Mouse (Mus musculus) G1E-ER4 (cell line): ENCODE results near the gene Pitx1. TPM values are rescaled to one million over a fixed set of nuclear protein-coding genes. Genes with fewer than 3 reads are reported as not detected.

Source experiments
- GATA1 ChIP-seq: IDR thresholded peaks from one replicate; pipeline ENCODE4 v1.8.0; 2012; ENCODE audit warnings: low read length, inconsistent platforms
- polyA plus RNA-seq: library from polyadenylated mRNA; stranded (reverse); fragments of >175 nt; gene quantifications from 2 replicates; pipeline ENCODE4 v1.2.3, GENCODE M21; 2012

Gene Pitx1
- polyA plus RNA-seq, 1 experiment = not detected

DNA sequence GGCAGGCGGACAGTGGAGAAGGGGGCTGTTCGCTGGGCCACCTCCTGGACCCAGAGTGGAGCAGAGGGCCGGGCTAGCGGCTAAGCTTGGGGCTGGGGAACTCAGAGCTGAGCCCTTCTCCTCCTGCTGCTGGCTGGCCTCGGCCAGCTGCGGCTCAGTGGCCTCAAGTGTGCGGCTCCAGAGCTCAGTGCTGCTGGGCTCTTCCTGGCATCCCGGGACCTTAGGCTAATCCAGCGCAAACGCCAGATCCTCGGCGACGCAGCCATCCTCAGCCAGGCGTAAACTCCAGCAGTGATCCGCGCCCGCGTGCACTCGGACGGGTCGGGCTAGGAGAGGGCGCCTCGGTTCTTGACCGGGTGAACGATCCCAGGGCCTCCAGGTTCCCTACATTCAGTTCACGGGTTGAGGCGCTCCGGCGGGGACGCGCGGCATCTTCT is 10.7 kb downstream of the Pitx1 start:
- TF ChIP-seq GATA1 = no peak

DNA sequence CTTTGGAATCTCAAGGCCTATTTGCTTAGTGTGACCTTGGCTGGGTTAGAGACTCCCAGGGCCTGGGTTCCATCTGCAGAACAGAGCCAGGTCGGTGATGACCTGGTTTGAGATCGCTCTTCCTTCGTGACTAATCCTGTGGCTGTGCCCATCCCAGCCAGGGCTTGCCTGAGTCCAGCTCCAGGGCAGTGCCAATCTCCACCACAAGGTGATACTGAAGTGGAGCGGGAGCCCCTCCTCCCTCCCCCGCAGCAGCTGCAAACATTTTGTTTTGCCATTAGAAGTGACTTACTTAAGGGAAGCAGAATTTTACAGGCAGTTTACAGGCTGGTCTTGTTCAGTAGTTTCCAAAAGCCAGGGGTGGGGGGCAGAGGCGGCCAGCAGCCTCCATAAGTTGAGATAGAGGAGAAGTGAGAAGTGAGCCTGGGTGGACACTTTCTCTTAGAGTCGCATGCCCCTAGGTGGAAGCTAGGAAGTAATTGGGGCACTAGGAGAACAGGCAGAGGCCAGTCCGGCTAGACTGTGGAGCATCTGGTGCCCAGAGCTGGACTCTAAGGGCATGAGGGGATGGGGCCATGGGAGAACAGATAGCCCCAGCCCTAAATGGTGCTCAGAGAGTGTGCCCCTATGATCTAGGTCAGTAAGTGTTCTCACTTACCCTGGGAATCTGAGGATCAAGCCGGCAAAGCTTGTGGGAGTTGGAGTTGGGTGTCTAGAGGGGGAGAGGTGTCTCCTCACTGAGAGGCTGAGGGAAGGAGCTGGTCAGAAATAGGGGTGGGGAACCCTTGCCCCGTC is 11.6 kb downstream of the Pitx1 start:
- TF ChIP-seq GATA1 = no peak

DNA sequence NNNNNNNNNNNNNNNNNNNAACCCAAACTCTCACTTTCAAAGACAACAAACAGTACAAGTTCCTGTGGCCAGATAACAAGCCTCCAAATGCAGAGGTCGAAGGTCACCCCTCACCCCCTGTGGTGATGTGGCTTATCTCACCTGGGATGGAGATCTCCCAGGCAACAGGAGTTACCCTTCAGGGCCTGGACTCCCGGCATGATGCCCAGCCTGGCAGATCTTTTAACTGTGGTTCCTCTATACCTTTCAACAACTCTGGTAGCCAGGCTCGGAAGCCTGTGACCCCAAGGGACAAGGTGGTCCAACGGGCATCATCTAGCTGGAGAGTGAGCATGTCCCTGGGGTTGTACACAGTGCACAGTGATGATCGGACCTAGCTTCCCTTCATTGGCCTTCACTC is 13.5 kb downstream of the Pitx1 start:
- TF ChIP-seq GATA1 = no peak

DNA sequence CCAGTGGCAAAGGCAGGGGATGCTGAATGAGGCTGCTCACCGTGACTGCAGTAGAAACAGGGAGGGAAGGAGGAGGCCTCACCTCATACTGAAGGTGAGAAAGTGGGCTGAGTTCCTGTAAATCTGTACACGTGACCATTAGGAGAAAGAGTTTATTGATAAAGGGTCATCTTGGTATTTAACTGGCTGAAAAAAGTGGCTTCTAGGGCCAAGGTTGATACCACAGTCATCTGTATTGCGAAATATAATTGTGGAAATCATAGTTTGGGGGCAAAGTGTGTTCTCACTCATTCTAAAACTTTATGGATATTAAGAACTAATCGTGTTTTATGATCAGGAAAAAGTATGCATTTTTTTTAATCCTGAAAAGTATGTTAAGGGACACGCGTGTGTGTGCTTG is 21.2 kb downstream of the Pitx1 start:
- TF ChIP-seq GATA1 = no peak

DNA sequence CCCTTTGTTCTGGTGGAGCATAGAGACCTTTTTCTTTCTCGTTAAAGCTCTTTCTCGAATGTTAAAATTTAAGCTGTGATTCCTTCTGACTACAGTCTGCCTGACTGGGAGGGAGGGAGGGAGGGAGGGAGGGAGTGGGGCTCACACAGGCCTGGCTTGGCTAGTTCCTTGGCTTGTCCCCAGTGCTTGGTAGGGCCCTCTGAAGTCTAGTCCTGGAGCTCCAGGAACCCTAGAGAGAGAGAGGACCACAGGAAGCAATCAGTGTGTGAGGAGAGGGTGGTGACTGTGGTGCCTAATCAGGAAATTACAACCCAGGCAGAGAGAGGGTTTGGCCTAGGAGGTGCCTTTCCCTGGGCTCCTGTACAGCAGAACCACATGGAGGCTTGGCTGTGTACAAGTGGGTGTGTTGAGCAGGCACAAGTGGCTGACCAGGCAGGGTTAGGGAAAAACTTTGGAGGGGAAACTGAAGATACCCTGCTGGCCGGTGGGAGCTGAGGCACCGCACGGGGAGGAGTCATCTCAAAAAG is 22.4 kb downstream of the Pitx1 start:
- TF ChIP-seq GATA1 = no peak

DNA sequence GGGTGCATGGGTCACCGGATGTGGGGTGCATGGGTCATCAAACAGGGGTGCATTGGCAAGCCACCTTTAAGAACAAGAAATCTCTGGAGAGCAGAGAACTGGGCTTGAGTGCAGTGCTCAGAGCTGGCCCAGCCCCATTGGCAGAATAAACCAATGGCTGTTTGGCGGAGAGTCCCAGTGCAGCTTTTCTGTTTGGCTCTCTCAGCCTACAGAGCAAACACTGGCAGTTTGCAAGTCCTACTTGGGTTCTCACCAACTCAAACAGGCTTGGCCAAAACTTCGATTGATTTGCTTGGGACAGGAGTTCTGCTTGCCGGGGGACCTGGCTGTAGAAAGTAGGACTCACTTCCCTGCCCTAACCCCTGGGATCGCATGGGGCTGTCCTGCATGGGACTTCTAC is 25.0 kb downstream of the Pitx1 start:
- TF ChIP-seq GATA1 = no peak

DNA sequence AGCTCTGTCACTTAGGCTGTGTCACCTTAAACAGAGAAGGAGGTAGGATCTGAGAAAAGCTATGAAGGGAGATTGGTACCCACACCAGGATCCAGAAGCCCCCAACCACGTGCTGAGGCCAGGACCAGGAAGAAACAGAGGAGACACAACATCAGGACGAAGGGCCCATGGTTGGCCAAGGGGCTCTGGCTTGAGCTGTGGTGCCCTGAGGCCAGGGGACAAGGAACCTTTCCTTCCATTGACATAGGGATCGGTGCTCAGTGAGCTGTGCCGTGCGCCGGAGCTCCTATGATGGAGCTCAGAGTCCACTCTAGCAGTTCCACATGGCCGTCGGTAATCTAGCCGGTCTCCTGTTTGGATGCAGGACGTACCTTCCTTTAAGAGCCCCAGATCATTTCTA is 26.3 kb downstream of the Pitx1 start:
- no peak for TF ChIP-seq GATA1

DNA sequence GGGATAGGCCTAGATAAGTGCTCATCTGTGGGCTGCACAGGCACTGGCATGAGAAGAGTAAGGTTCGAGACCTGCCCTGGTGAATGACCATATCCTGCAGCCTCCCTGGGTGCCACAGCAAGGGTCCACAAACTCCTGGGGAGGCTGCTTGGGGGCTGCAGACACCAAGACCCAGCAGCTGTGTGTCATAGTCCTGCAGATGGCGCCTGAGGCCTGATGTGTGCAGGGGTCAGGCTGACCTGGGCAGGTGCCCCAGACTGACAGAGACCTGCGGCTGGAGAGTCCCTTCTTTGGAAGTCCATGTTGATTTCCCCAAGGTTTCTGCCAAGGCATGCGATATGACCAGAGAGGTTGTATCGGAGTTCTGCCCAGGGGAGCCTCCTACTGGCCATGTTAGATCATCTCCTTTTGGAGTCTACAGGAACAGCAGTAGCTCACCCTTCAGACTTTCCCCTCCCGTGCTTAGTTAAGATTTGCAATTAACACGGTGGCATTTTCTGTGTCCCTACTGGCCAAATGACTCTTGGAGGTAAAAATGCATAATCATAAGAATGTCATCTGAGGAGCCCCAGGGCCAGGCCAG is 26.9 kb downstream of the Pitx1 start:
- no peak for TF ChIP-seq GATA1

DNA sequence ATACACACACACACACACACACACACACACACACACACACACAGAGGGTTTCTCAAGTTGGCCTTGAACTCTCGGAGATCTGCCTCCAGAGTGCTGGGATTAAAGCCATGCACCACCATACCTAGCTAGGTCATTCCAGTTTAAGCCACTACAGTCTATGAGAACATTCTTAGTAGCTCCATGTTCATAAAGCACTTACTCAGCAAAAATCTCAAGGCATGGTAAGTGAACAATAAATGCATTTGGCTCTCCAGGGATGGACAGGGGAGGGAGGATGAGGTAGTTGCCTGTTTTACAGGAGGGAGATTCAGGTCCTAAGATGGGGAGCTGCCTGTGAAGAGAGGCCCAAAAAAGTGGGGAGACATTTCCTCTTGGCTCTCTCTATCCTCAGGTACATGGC is 32.0 kb downstream of the Pitx1 start:
- TF ChIP-seq GATA1 = no peak

DNA sequence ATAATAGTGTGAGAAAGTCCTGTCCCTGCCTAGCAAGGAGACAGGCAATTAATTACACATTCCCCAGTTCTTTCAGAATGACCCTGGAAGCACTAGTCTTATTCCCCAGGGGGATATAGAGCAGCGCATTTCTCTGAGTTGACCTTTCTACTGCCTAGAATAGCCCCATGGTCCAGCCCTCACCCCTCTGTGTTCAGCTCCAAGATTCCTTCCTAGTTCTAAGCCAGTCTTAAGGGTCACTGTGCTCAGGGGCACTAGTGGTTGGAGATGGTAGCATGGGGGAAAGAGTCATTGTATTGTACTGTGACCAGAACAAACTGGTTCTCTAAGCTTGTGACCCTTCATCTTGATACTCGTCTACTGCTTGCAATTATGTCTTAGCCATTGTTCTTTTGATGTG is 34.7 kb downstream of the Pitx1 start:
- TF ChIP-seq GATA1 = no peak

DNA sequence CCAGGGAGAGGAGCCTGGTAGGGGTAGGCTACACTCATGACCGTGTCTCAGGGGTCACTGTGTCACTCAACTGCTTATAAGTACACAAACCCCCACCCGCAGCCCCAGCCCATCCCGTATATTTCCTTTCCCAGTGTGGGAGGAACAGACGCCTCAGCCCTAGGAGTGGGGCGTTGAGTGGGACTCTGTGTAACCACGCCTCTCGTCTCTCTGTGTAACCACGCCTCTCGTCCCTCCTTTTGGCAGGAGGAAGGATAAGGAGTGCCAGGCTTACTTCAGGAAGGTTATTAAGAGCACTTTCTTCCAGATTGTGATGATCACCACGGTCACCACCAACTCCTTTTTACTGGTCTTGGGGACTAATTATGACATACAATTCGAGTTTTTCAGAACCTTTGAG is 49.9 kb downstream of the Pitx1 start:
- TF ChIP-seq GATA1 = no peak

DNA sequence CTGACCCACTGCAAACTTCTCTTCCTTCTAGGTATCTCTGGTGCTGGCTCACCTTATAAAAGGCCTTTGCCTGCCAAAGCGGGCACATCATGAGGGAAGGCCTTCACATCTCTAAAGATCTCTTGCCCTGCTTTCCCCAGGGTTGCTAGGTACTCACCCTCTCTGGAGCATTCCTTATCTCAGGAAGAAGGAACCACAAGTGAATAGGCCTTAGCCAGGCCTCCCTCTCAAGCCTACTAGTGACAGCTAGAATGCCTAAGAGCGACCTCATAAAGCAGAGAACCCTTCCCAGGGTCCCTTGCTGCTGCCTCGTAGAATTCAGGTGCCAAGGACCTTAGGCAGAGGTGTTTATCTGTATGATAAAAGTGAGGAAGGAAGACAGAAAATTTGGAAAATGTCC is 51.7 kb downstream of the Pitx1 start, which contains the start of gene Catsper3:
Gene Catsper3, plus strand, starts transcription at position 301 of the 400 bp plus-strand sequence.
- TF ChIP-seq GATA1 = no peak

DNA sequence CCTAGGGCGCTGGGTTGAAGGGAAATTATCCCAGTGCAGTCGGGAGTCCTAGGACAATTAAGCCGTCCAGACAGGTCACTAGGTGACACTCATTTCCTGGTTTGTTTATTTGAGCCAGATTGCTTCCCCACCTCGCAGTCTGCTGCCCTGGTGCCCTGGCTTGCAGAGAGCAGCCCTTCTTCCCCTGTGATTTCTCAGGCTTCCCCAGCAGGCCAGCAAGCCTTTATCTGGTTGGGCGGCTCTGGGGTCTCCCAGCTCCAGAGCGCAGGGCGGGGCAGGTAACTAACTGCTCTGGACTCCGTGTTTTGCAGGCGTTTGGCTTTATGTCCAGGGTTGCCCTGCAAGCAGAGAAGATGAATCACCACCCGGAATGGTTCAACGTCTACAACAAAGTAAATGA is 60.9 kb downstream of the Pitx1 start:
- TF ChIP-seq GATA1 = no peak

Other genes starting within 250 kb of the Pitx1 start
- gene B4galt7, start 236.3 kb downstream of the Pitx1 start, polyA plus RNA-seq = 21.0 and 22.2 TPM in 2 replicates
- 27.0 and 31.7 TPM in 2 replicates for gene Caml, start 213.2 kb downstream of the Pitx1 start, polyA plus RNA-seq
- 40.6 and 42.0 TPM in 2 replicates for gene Ddx46, start 201.2 kb downstream of the Pitx1 start, polyA plus RNA-seq
- 19.5 and 22.1 TPM in 2 replicates for gene B230219D22Rik, start 143.1 kb downstream of the Pitx1 start, polyA plus RNA-seq
- 17.7 and 21.8 TPM in 2 replicates for gene Txndc15, start 121.5 kb downstream of the Pitx1 start, polyA plus RNA-seq
- gene Pcbd2, start 108.8 kb downstream of the Pitx1 start, polyA plus RNA-seq = 44.8 and 62.5 TPM in 2 replicates
- not detected in 2 replicates for gene Catsper3, start 51.6 kb downstream of the Pitx1 start, polyA plus RNA-seq